Mouse (Mus musculus): ENCODE data around the gene Sgpp1. TPM values are rescaled to one million over a fixed set of nuclear protein-coding genes. Genes with fewer than 3 reads are reported as not detected.

The Sgpp1 gene
- polyA plus RNA-seq, 1 experiment from 2014 or later: 11.7 TPM

GRCm38 (mm10) chr12:75678393-75678792, 57.1 kb downstream of the Sgpp1 start:
- Histone ChIP-seq H3K4me3 (no peak overlapping the region), H3K36me3 (no peaks in the 10 kb centered on the region), H3K9me3 (replicated peaks) (no peaks in the 10 kb centered on the region), H3K9ac (no peak overlapping the region), H3K27me3 (no peaks in the 10 kb centered on the region), H3K27ac (no peak overlapping the region), H3K4me1 (no peaks in the 10 kb centered on the region), H3K4me2 (replicated peaks) (no peak overlapping the region)
- ATAC-seq (ENCODE audit: low FRiP score): no peak
- 96% methylated on average over 4 of the region's 4 CpGs for WGBS

- no peak overlapping the region for H3K4me3 ChIP-seq
- no peaks in the 10 kb centered on the region for H3K36me3 ChIP-seq
- H3K27ac ChIP-seq: no peak overlapping the region
- H3K9ac ChIP-seq: no peak overlapping the region
- WGBS: 89% methylated on average over 4 of the region's 4 CpGs
- no peak for ATAC-seq (ENCODE audit: low FRiP score)
- peaks cover 15% of the 10 kb centered on the region for H3K4me1 ChIP-seq
- H3K27me3 ChIP-seq: no peaks in the 10 kb centered on the region
- no peaks in the 10 kb centered on the region for H3K9me3 ChIP-seq (replicated peaks)
- H3K4me2 ChIP-seq (replicated peaks): no peak overlapping the region
These were observed 62.9 kb downstream of the Sgpp1 start for GRCm38 (mm10) chr12:75672630-75673029.

- Histone ChIP-seq H3K4me3 (no peak overlapping the region), H3K27me3 (no peaks in the 10 kb centered on the region), H3K4me2 (replicated peaks) (no peak overlapping the region), H3K9me3 (replicated peaks) (no peaks in the 10 kb centered on the region), H3K27ac (no peak overlapping the region), H3K4me1 (peaks cover 15% of the 10 kb centered on the region), H3K9ac (no peak overlapping the region), H3K36me3 (no peaks in the 10 kb centered on the region)
- no peak for ATAC-seq (ENCODE audit: low FRiP score)
- 87% methylated on average over 3 of the region's 3 CpGs for WGBS
These were observed 63.7 kb downstream of the Sgpp1 start for GRCm38 (mm10) chr12:75671759-75672315.

- Histone ChIP-seq H3K36me3 (no peaks in the 10 kb centered on the region), H3K27me3 (no peaks in the 10 kb centered on the region), H3K9me3 (replicated peaks) (no peaks in the 10 kb centered on the region), H3K27ac (no peak overlapping the region), H3K4me2 (replicated peaks) (peak overlapping the region; percentile 63), H3K9ac (peak overlapping the region; percentile 59; the same call in 1 of the 2 replicates), H3K4me1 (peaks cover 15% of the 10 kb centered on the region), H3K4me3 (peak overlapping the region; percentile 51)
- no peak for ATAC-seq (ENCODE audit: low FRiP score)
- 93% methylated on average over 6 of the region's 6 CpGs for WGBS
These were observed 64.9 kb downstream of the Sgpp1 start for GRCm38 (mm10) chr12:75670611-75671010.

GRCm38 (mm10) chr12:75669258-75670106, 66.0 kb downstream of the Sgpp1 start, which contains the start of gene Wdr89:
Gene Wdr89, minus strand, starts transcription at chr12:75669537.
- ATAC-seq (ENCODE audit: low FRiP score): peak; percentile 99
- peak within 1 kb of the TSS; percentile 51 for H3K4me3 ChIP-seq
- H3K27ac ChIP-seq: peak within 1 kb of the TSS; percentile 58
- H3K9ac ChIP-seq: peak within 1 kb of the TSS; percentile 69
- no peaks in the 10 kb centered on the region for H3K36me3 ChIP-seq
- no peaks in the 10 kb centered on the region for H3K9me3 ChIP-seq (replicated peaks)
- no peaks in the 10 kb centered on the region for H3K27me3 ChIP-seq
- under 1% methylated on average over 55 of the region's 55 CpGs for WGBS
- H3K4me2 ChIP-seq (replicated peaks): peak within 1 kb of the TSS; percentile 84
- H3K4me1 ChIP-seq: peaks cover 15% of the 10 kb centered on the region

GRCm38 (mm10) chr12:75668916-75669257, 66.6 kb downstream of the Sgpp1 start:
- Histone ChIP-seq H3K4me3 (peak overlapping the region; percentile 51), H3K36me3 (no peaks in the 10 kb centered on the region), H3K4me1 (peaks cover 15% of the 10 kb centered on the region), H3K4me2 (replicated peaks) (peak overlapping the region; percentile 84), H3K27ac (peak overlapping the region; percentile 58), H3K9me3 (replicated peaks) (no peaks in the 10 kb centered on the region), H3K9ac (peak overlapping the region; percentile 69), H3K27me3 (no peaks in the 10 kb centered on the region)
- no peak; the same call in 1 of the 2 replicates for ATAC-seq (ENCODE audit: low FRiP score)
- WGBS: 1% methylated on average over 9 of the region's 9 CpGs

- ATAC-seq (ENCODE audit: low FRiP score): no peak
- Histone ChIP-seq H3K4me3 (no peak overlapping the region), H3K27me3 (no peaks in the 10 kb centered on the region), H3K36me3 (no peaks in the 10 kb centered on the region), H3K9ac (no peak overlapping the region), H3K4me2 (replicated peaks) (no peak overlapping the region), H3K27ac (no peak overlapping the region), H3K9me3 (replicated peaks) (no peaks in the 10 kb centered on the region), H3K4me1 (peaks cover 15% of the 10 kb centered on the region)
- WGBS: 96% methylated on average over 2 of the region's 2 CpGs
These were observed 67.3 kb downstream of the Sgpp1 start for GRCm38 (mm10) chr12:75668221-75668620.

- Histone ChIP-seq H3K9ac (no peak overlapping the region), H3K4me2 (replicated peaks) (no peak overlapping the region), H3K4me3 (no peak overlapping the region), H3K27me3 (no peaks in the 10 kb centered on the region), H3K9me3 (replicated peaks) (no peaks in the 10 kb centered on the region), H3K27ac (no peak overlapping the region), H3K36me3 (no peaks in the 10 kb centered on the region), H3K4me1 (peaks cover 15% of the 10 kb centered on the region)
- no peak for ATAC-seq (ENCODE audit: low FRiP score)
These were observed 68.6 kb downstream of the Sgpp1 start for GRCm38 (mm10) chr12:75666939-75667338.

- ATAC-seq (ENCODE audit: low FRiP score): no peak
- H3K9me3 ChIP-seq (replicated peaks): no peaks in the 10 kb centered on the region
- no peak overlapping the region for H3K4me3 ChIP-seq
- H3K9ac ChIP-seq: no peak overlapping the region
- H3K36me3 ChIP-seq: no peaks in the 10 kb centered on the region
- WGBS: 26% methylated on average over 6 of the region's 6 CpGs
- H3K27me3 ChIP-seq: no peaks in the 10 kb centered on the region
- no peak overlapping the region for H3K27ac ChIP-seq
- no peak overlapping the region for H3K4me2 ChIP-seq (replicated peaks)
- H3K4me1 ChIP-seq: peaks cover 6% of the 10 kb centered on the region
These were observed 71.1 kb downstream of the Sgpp1 start for GRCm38 (mm10) chr12:75664516-75664810.

Other genes starting within 250 kb of the Sgpp1 start
- gene Ppp2r5e, start 139.5 kb downstream of the Sgpp1 start, polyA plus RNA-seq (2016; fragmentation: Nextera tagmentation; extraction: Ambion mirVana): 23.2 and 26.4 TPM in 2 replicates
- gene Wdr89, start 66.2 kb downstream of the Sgpp1 start, polyA plus RNA-seq (2016; fragmentation: Nextera tagmentation; extraction: Ambion mirVana): 8.0 and 9.0 TPM in 2 replicates
- gene Syne2, start 82.4 kb upstream of the Sgpp1 start, polyA plus RNA-seq (2016; fragmentation: Nextera tagmentation; extraction: Ambion mirVana): 92.8 and 97.9 TPM in 2 replicates

All from hindbrain, embryonic 12.5 days (tissue).